Mouse (Mus musculus): Measurements from ENCODE around the gene Aldh3b3. TPM values are rescaled to one million over a fixed set of nuclear protein-coding genes. Genes with fewer than 3 reads are reported as not detected.

The Aldh3b3 gene
- 0.09 TPM in 1 of 2 replicates, not detected in the other for polyA plus RNA-seq (2015; fragmentation: Nextera tagmentation; extraction: Ambion mirVana)

DNA sequence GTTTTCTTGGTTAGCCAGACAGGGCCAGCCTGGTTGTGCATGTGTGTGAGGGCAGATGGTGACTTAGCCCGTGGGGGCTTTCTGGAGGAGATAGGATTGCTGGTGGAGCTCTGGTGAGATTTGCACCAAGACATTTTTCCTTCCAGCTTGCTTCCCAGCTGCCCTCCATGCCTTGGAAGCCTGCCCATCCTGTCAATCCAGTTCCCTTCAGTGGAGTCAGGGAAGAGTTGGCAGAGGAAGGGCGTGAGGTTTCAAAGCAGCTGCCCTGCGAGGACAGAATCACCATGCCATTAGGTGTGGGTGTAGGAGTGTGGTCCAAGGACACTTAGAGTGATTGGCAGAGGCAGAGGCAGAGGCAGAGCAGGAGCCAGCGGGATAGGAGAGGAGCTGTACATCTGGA, at the start of gene Aldh3b3:
Gene Aldh3b3 (plus strand): TSS at position 176 of the 400 bp plus-strand sequence.

DNA sequence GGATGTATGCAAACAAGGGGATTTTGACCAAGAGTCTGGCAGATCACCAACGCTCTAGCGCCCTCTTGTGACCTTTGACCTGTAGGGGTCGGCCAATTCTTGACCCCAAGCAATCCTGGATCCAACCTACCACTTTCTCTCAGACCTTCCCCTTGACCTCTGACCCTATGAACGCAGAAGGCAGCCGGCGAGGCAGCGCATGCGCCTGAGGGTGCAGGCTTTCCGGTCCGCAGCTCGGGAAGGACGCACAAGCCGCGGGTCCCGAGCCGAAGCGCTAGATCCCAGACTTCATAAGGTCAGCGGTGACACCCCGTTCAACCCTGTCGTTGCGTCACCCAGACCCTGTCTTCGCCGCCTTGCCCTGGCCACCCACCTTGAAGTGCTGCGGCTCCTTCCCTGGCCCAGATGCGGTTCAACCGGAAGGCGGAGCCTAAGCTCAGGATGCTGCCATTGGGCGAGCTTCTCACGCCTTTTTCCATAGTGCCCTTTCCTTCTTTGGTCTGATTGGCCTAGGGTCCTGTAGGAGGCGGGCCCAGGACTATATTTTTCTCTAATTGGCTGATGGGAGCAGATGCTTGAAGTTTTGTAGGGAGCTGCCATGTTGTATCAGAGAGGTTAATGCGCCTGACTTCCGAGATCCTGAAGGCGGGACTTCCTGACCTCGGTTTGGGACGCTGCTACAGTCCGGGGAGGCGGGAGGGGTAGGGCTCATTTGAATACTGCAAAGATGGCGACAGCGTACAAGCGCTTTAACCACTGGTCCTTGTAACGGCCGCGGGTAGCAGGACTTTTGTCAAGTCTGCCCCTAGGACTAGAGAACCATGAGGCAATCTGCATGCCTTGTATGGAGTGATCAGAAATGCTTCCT, 45.9 kb upstream of the Aldh3b3 start, which contains the start of gene Ndufs8:
Gene Ndufs8 (minus strand): TSS at position 438 of the 868 bp plus-strand sequence.

GRCm38 (mm10) chr19:3929211-3929941, 29.1 kb upstream of the Aldh3b3 start, which contains the start of gene Aldh3b1:
Gene Aldh3b1, minus strand, starts transcription at chr19:3929808.

GRCm38 (mm10) chr19:3935032-3935895, 23.2 kb upstream of the Aldh3b3 start, which contains the start of gene Unc93b1:
Gene Unc93b1, plus strand, starts transcription at chr19:3935186.

DNA sequence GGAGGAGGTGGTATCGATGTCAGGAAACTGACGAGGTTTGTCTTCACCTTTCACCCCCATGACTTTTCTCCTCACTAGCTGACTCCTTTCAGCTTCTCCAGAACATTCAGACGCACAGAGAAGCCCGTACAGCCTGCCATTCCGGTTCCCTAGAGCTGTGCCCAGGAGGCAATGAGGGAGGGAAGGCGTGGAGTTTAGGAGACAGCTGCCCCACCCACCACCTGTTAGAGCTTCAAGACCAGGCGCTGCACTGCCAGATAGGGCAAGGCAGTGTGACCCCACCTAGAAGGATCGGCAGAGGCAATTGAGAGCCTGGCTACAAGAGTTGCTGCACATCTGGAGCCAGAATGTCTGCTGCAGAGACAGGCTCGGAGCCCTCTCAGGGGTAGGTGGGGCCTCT, 13.8 kb downstream of the Aldh3b3 start, which contains the start of gene Aldh3b2:
Gene Aldh3b2 (plus strand): TSS at position 100 of the 400 bp plus-strand sequence.

DNA sequence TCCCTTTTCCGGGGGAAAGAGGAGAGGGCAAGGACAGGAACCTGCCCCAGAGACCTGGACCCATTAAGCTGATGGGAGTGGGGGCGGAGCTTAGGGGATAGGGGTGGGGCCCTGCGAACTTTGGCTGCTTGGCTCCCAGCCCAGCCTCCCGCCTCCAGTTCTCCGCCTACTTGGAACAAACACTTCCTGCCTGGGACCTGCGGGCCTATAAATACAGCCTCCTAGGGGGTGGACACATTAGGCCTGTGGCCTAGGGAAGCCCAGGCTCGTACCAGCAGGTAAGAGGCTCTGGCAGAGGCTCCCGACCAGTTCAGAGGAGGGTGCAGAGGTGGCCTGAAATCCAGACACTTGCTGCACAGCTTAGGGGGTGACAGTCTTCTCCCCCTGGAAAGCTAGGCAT, 27.9 kb downstream of the Aldh3b3 start, which contains the start of gene Acy3:
Gene Acy3 (plus strand): TSS at position 237 of the 400 bp plus-strand sequence.

DNA sequence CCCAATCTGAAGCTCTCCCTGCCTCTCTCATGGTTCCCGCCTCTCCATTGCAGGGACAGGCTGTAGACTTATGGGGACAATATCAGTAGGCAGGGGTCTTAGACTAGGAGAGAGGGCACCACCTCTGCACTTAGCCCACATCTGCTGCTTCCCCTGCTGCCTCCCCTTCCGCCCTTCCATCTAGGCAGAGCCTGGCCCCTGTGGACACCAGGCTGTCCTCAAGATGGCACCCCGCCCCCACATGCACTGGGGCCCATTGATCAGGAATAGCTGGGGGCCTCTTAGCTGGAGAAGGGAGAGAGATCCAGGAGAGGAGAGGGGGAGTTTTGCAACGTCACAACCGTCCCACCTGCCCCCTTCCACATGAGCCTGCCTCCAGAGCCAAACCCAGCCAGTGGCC, 34.0 kb downstream of the Aldh3b3 start, which contains the start of gene Tbx10:
Gene Tbx10 (plus strand): TSS at position 337 of the 400 bp plus-strand sequence.

DNA sequence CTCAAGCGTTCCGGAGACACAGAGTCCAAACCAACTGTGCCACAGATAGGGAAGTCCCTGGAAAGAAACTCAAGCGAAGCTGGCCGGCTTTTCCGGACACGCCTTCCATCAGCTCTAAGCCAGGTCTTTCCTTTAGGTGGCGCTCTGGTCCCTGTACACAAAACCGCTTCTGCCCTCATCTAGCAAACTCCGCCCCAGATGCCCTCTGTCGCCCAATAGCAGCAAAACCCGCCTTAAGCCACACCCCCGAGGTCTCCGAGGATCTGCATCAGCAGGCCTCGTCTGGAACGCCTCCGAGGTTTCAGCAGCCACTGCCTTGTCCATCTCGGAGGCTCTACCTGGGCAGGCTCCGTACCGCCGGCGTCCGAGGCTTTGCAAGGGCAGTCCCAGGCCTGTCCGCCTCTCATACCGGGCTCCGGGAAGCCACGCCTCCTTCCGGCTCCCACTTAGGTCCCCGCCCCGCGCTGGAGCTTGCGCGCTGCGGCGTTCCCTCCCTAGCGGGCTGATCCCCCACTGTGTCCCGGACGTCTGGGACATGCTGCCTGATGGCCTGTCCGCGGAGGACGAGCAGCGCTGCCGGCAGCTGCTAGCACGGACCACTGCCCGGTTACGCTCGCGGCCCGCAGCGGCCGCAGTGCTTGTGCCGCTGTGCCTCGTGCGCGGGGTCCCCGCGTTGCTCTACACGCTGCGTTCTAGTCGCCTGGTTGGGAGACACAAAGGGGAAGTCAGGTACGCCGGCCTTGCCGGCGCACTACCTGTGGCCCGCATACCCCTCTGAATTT, 41.9 kb downstream of the Aldh3b3 start, which contains the start of the genes Nudt8 and Gm49405:
Gene Nudt8 (plus strand): TSS at position 462 of the 782 bp plus-strand sequence.
Gene Gm49405 (plus strand): TSS at position 508 of the 782 bp plus-strand sequence.

DNA sequence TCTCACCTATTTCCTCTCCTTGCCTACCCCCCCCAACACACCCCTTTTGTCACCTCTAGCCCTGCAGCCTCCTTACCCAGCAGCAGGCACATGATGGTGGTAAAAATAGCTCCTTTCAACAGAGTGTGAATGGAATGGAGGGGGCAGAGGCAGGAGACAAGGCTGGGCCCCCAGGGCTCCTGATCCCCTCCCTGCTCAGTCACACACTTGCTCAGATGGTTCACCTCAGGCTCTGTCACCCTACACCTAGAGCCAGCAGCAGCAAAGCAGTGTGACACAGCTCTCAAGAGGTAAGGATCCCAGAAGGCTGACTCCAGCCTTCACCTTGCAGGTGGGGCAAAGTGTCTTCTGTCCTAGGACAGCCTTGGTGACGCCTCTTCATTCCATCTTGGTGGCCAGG, 44.7 kb downstream of the Aldh3b3 start, which contains the start of gene Doc2g:
Gene Doc2g (plus strand): TSS at position 202 of the 400 bp plus-strand sequence.

DNA sequence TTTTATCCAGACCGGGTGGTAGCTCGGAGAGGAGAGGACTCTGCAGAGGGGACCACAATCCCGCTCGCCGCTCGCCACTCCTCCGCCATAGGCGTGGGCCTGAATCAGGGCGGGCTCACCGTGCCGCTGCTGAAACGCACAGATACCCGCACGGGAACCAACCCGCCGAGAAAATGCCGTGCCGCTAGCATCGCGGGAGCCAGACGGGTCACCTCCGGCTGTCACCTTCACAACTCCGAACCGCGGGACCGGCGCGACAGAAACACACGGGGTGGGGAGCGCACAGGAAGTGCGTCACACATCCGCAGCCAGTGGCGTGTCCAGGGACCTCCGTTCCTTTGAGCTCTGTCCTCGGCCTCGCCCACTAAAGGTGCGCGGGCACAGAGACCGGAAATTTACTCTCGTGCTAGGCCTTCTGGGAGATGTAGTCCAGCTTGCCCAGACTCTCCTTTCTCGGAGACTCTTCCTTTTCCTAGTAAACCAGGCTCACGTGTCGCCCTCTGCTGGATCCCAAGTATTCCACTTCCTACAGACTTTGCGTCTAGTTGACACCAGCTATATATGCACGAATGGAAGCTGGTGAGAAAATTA, 54.1 kb downstream of the Aldh3b3 start, which contains the start of gene Ndufv1:
Gene Ndufv1 (minus strand): TSS at position 375 of the 591 bp plus-strand sequence.

Other genes starting within 250 kb of the Aldh3b3 start
- gene Kmt5b, start 191.2 kb upstream of the Aldh3b3 start, polyA plus RNA-seq (2015; fragmentation: Nextera tagmentation; extraction: Ambion mirVana), result 15.8 and 22.3 TPM in 2 replicates
- gene Chka, start 106.9 kb upstream of the Aldh3b3 start, polyA plus RNA-seq (2015; fragmentation: Nextera tagmentation; extraction: Ambion mirVana), result 22.5 and 45.6 TPM in 2 replicates
- 25.1 and 40.7 TPM in 2 replicates for gene Tcirg1, start 51.5 kb upstream of the Aldh3b3 start, polyA plus RNA-seq (2015; fragmentation: Nextera tagmentation; extraction: Ambion mirVana)
- gene Ndufs8, start 45.9 kb upstream of the Aldh3b3 start, polyA plus RNA-seq (2015; fragmentation: Nextera tagmentation; extraction: Ambion mirVana), result 485 and 531 TPM in 2 replicates
- 81.3 and 172 TPM in 2 replicates for gene Aldh3b1, start 28.8 kb upstream of the Aldh3b3 start, polyA plus RNA-seq (2015; fragmentation: Nextera tagmentation; extraction: Ambion mirVana)
- 35.9 and 57.3 TPM in 2 replicates for gene Unc93b1, start 23.5 kb upstream of the Aldh3b3 start, polyA plus RNA-seq (2015; fragmentation: Nextera tagmentation; extraction: Ambion mirVana)
- gene Aldh3b2, start 13.7 kb downstream of the Aldh3b3 start, polyA plus RNA-seq (2015; fragmentation: Nextera tagmentation; extraction: Ambion mirVana), result 0.28 and 0.51 TPM in 2 replicates
- gene Acy3, start 27.9 kb downstream of the Aldh3b3 start, polyA plus RNA-seq (2015; fragmentation: Nextera tagmentation; extraction: Ambion mirVana), result 19.0 and 38.9 TPM in 2 replicates
- not detected in 2 replicates for gene Tbx10, start 34.1 kb downstream of the Aldh3b3 start, polyA plus RNA-seq (2015; fragmentation: Nextera tagmentation; extraction: Ambion mirVana)
- 47.5 and 51.7 TPM in 2 replicates for gene Nudt8, start 41.9 kb downstream of the Aldh3b3 start, polyA plus RNA-seq (2015; fragmentation: Nextera tagmentation; extraction: Ambion mirVana)
- 0.63 and 1.1 TPM in 2 replicates for gene Gm49405, start 42.0 kb downstream of the Aldh3b3 start, polyA plus RNA-seq (2015; fragmentation: Nextera tagmentation; extraction: Ambion mirVana)
- 1.3 and 1.9 TPM in 2 replicates for gene Doc2g, start 44.7 kb downstream of the Aldh3b3 start, polyA plus RNA-seq (2015; fragmentation: Nextera tagmentation; extraction: Ambion mirVana)
- gene Ndufv1, start 54.2 kb downstream of the Aldh3b3 start, polyA plus RNA-seq (2015; fragmentation: Nextera tagmentation; extraction: Ambion mirVana), result 157 and 202 TPM in 2 replicates
- gene Gstp1, start 79.3 kb downstream of the Aldh3b3 start, polyA plus RNA-seq (2015; fragmentation: Nextera tagmentation; extraction: Ambion mirVana), result 407 and 489 TPM in 2 replicates
- gene Gstp2, start 87.4 kb downstream of the Aldh3b3 start, polyA plus RNA-seq (2015; fragmentation: Nextera tagmentation; extraction: Ambion mirVana), result 6.0 and 9.7 TPM in 2 replicates
- gene Gstp3, start 100.9 kb downstream of the Aldh3b3 start, polyA plus RNA-seq (2015; fragmentation: Nextera tagmentation; extraction: Ambion mirVana), result 3.0 and 3.5 TPM in 2 replicates
- not detected in 2 replicates for gene Cabp2, start 122.9 kb downstream of the Aldh3b3 start, polyA plus RNA-seq (2015; fragmentation: Nextera tagmentation; extraction: Ambion mirVana)
- 66.6 and 102 TPM in 2 replicates for gene Cdk2ap2, start 138.5 kb downstream of the Aldh3b3 start, polyA plus RNA-seq (2015; fragmentation: Nextera tagmentation; extraction: Ambion mirVana)
- 12.9 and 14.0 TPM in 2 replicates for gene Pitpnm1, start 141.4 kb downstream of the Aldh3b3 start, polyA plus RNA-seq (2015; fragmentation: Nextera tagmentation; extraction: Ambion mirVana)
- 78.0 and 102 TPM in 2 replicates for gene Aip, start 167.2 kb downstream of the Aldh3b3 start, polyA plus RNA-seq (2015; fragmentation: Nextera tagmentation; extraction: Ambion mirVana)
- not detected in 2 replicates for gene Gpr152, start 181.1 kb downstream of the Aldh3b3 start, polyA plus RNA-seq (2015; fragmentation: Nextera tagmentation; extraction: Ambion mirVana)
- gene Cabp4, start 185.4 kb downstream of the Aldh3b3 start, polyA plus RNA-seq (2015; fragmentation: Nextera tagmentation; extraction: Ambion mirVana), result 0.03 and 0.06 TPM in 2 replicates
- gene Coro1b, start 190.0 kb downstream of the Aldh3b3 start, polyA plus RNA-seq (2015; fragmentation: Nextera tagmentation; extraction: Ambion mirVana), result 169 and 210 TPM in 2 replicates
- 2.5 and 4.9 TPM in 2 replicates for gene Ptprcap, start 195.0 kb downstream of the Aldh3b3 start, polyA plus RNA-seq (2015; fragmentation: Nextera tagmentation; extraction: Ambion mirVana)
- gene Rps6kb2, start 204.7 kb downstream of the Aldh3b3 start, polyA plus RNA-seq (2015; fragmentation: Nextera tagmentation; extraction: Ambion mirVana), result 30.3 and 45.3 TPM in 2 replicates
- gene Carns1, start 216.8 kb downstream of the Aldh3b3 start, polyA plus RNA-seq (2015; fragmentation: Nextera tagmentation; extraction: Ambion mirVana), result 3.3 and 4.0 TPM in 2 replicates
- 3.2 and 4.0 TPM in 2 replicates for gene Tbc1d10c, start 232.6 kb downstream of the Aldh3b3 start, polyA plus RNA-seq (2015; fragmentation: Nextera tagmentation; extraction: Ambion mirVana)
- gene Ppp1ca, start 233.4 kb downstream of the Aldh3b3 start, polyA plus RNA-seq (2015; fragmentation: Nextera tagmentation; extraction: Ambion mirVana), result 713 and 730 TPM in 2 replicates
- 11.1 and 14.0 TPM in 2 replicates for gene Rad9a, start 243.0 kb downstream of the Aldh3b3 start, polyA plus RNA-seq (2015; fragmentation: Nextera tagmentation; extraction: Ambion mirVana)

Measured in adrenal gland, postnatal 0 days (tissue).